Mouse (Mus musculus) bone marrow, adult 2 months (tissue): ENCODE measurements at regions not wholly inside any gene's neighbourhood (a gene's known extent, or its start where the extent isn't known, plus 50 kb on each side); places are given as distances from the start of the nearest gene placed in this dataset.

ENCODE experiments used
- H3K27ac ChIP-seq: fragments of 200-500 bp; 2 replicates; pipeline ENCODE4 v1.5.1; 2012; ENCODE audit warnings: low read depth, mild to moderate bottlenecking, control low read depth, inconsistent platforms, low read length; ENCODE audit not compliant: control insufficient read depth, poor library complexity, insufficient read depth
- H3K4me1 ChIP-seq: fragments of 200-500 bp; 2 replicates; pipeline ENCODE4 v1.6.1; 2011; ENCODE audit warnings: low read length; ENCODE audit not compliant: control insufficient read depth, insufficient read depth
- H3K4me3 ChIP-seq: fragments of 200-500 bp; replicated peaks from 2 replicates; pipeline ENCODE3; 2011; ENCODE audit warnings: mild to moderate bottlenecking, low read depth, low read length, control low read depth; ENCODE audit not compliant: control insufficient read depth
- CTCF ChIP-seq: fragments of 200-500 bp; IDR thresholded peaks from 2 replicates; pipeline ENCODE4 v1.5.1; 2011; ENCODE audit warnings: low read length, control low read depth; ENCODE audit not compliant: control insufficient read depth, insufficient read depth
- POLR2A ChIP-seq: fragments of 200-500 bp; IDR thresholded peaks from 2 replicates; pipeline ENCODE4 v1.6.1; 2011; ENCODE audit warnings: low read depth, mild to moderate bottlenecking, control low read depth, low read length, borderline replicate concordance; ENCODE audit not compliant: control insufficient read depth
- WGBS: fragments of 180-500 bp; shearing (Covaris S2); methylation state at CpG from one replicate; pipeline ENCODE4 v1.1.7; 2018; 5-methylcytosine and 5-hydroxymethylcytosine counted together

- Histone ChIP-seq H3K4me1 (no peaks in the 10 kb centered on the region), H3K4me3 (no peak overlapping the region), H3K27ac (no peak overlapping the region)
- WGBS, result 7% methylated on average over 5 of the region's 5 CpGs
- TF ChIP-seq CTCF (peak; percentile 18; the same call in 1 of the 2 replicates), POLR2A (no peak)
These were observed 73.1 kb downstream of the Olfr444 start for GRCm38 (mm10) chr6:43021967-43022366.
